Mouse (Mus musculus): Measurements from ENCODE around the gene Erbin.

GRCm38 (mm10) chr13:103965187-103965586, 44.9 kb upstream of the Erbin start:
- no peak for TF ChIP-seq GATA1 (IDR thresholded peaks at IDR 0.05; ENCODE audit: borderline replicate concordance, low read length)
- no peak for TF ChIP-seq FLI1 (IDR thresholded peaks at IDR 0.05; ENCODE audit: low read length)
